ENCODE assay signal across 8 mouse cellular contexts in the genomic region with DNA sequence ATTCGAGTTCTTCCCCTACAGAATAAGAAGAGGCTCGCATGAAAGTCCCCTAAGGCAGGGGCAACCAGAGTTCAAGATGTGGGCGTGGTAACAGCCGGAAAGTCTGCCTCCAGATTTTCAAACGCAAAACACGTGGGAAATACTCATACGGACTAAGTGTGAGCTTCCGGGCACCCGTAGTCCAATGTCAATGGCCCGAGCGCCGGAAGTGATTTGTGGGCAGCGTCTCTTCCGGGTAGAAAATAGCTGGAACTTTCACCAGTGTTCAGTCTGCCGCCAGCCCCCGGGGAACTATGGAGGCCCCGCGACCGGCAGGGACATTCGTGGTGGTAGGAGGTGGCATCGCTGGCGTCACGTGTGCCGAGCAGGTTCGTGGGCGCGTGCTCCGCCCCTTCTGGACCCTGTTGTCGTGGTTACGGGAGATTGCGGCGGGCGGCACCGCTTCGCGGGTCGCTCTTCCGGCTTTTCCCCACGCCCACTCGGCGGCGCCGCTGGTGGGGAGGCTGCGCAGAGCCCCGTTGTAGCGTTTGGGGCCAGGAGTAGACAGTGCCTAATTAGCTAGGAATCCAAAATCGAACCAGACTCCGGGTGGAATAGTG. TPM values are rescaled to one million over a fixed set of nuclear protein-coding genes. Genes with fewer than 3 reads are reported as not detected.
A peak's percentile ranks its signal among the peaks of the same experiment; 100 is the strongest.
DNase-seq lines count a peak whose midpoint lies in the region; ATAC-seq lines count a peak whose summit lies in the region.

A gene (plus strand): TSS at position 215 of the 599 bp plus-strand sequence.

- ATAC-seq in heart, embryonic 14.5 days (ENCODE audit: insufficient number of reproducible peaks, insufficient read depth, low FRiP score, low read depth), result peak; percentile 91
- ATAC-seq in liver, embryonic 13.5 days (ENCODE audit: low read depth), result peak; percentile 98
- peak; percentile 91 for ATAC-seq in stomach, embryonic 16.5 days (ENCODE audit: insufficient read depth, low FRiP score)

- no peaks in the 10 kb centered on the region for H3K9me3 ChIP-seq in heart, embryonic 14.5 days (ENCODE audit: control insufficient read depth, low read length)
- no peaks in the 10 kb centered on the region for H3K9me3 ChIP-seq in liver, embryonic 13.5 days (replicated peaks)
- no peaks in the 10 kb centered on the region for H3K9me3 ChIP-seq in stomach, embryonic 16.5 days (replicated peaks; ENCODE audit: control insufficient read depth, low read length)

- peaks cover 25% of the 10 kb centered on the region for H3K36me3 ChIP-seq in heart, embryonic 14.5 days (ENCODE audit: control insufficient read depth, insufficient read depth, low read length)
- 0 out of 2 replicates have a peak, but pooled peaks cover 3% of the 10 kb centered on the region for H3K36me3 ChIP-seq in liver, embryonic 13.5 days
- no peaks in the 10 kb centered on the region for H3K36me3 ChIP-seq in stomach, embryonic 16.5 days (ENCODE audit: control insufficient read depth, insufficient read depth, low read length)

- peak within 1 kb of the TSS; percentile 70 for H3K4me2 ChIP-seq in heart, embryonic 14.5 days (ENCODE audit: low read length)
- peak within 1 kb of the TSS; percentile 68 for H3K4me2 ChIP-seq in liver, embryonic 13.5 days
- H3K4me2 ChIP-seq in stomach, embryonic 16.5 days (ENCODE audit: low read depth, low read length), result peak within 1 kb of the TSS; percentile 62

- WGBS in heart, embryonic 14.5 days, result under 1% methylated on average over 45 of the region's 48 CpGs
- WGBS in liver, embryonic 13.5 days (ENCODE audit: insufficient replicate concordance), result under 1% methylated on average over 48 of the region's 48 CpGs
- under 1% methylated on average over 48 of the region's 48 CpGs for WGBS in stomach, embryonic 16.5 days

- peak; percentile 92 for DNase-seq in CD4-positive, CD25-positive, alpha-beta regulatory T cell, adult 2 months (ENCODE audit: low read depth, low spot score)
- peak; percentile 52 for DNase-seq in fat pad, adult 2 months (ENCODE audit: extremely low read depth, low read depth, low spot score)
- DNase-seq in kidney, postnatal 14 days, result peak; percentile 91
- DNase-seq in liver, embryonic 13.5 days, result peak; percentile 77
- peak; percentile 91 for DNase-seq in neural tube, embryonic 10.5 days (ENCODE audit: extremely low spot score, low spot score)

- 0 out of 2 replicates have a peak, but pooled peaks cover 2% of the 10 kb centered on the region for H3K4me1 ChIP-seq in brown adipose tissue, adult 24 weeks (ENCODE audit: control insufficient read depth, insufficient read depth, insufficient read length, low read length)
- H3K4me1 ChIP-seq in heart, embryonic 14.5 days (ENCODE audit: control insufficient read depth in 2 of 2, insufficient read depth in 2 of 2, low read length in 2 of 2), result peaks cover 0 to 7% of the 10 kb centered on the region in 2 experiments; a peak in 2 of 4 replicates
- peaks cover 20% of the 10 kb centered on the region for H3K4me1 ChIP-seq in liver, embryonic 13.5 days (replicated peaks)
- 0 out of 2 replicates have a peak, but pooled peaks cover 4% of the 10 kb centered on the region for H3K4me1 ChIP-seq in stomach, embryonic 16.5 days (ENCODE audit: control insufficient read depth, insufficient read depth, low read length)

- H3K9ac ChIP-seq in heart, embryonic 14.5 days (ENCODE audit: low read length), result peak within 1 kb of the TSS; percentile 78
- H3K9ac ChIP-seq in liver, embryonic 13.5 days, result peak within 1 kb of the TSS; percentile 70
- peak within 1 kb of the TSS; percentile 86 for H3K9ac ChIP-seq in stomach, embryonic 16.5 days (ENCODE audit: low read length)

- peak within 1 kb of the TSS; percentile 87 for H3K27ac ChIP-seq in brown adipose tissue, adult 24 weeks (replicated peaks; ENCODE audit: low read depth, low read length)
- peak within 1 kb of the TSS; percentile 78 to 80 for H3K27ac ChIP-seq in heart, embryonic 14.5 days (replicated peaks in 1 of 2; ENCODE audit: control insufficient read depth in 1 of 2, insufficient read depth in 1 of 2, low read depth in 2 of 2, low read length in 2 of 2)
- H3K27ac ChIP-seq in liver, embryonic 13.5 days, result peak within 1 kb of the TSS; percentile 84
- H3K27ac ChIP-seq in stomach, embryonic 16.5 days (ENCODE audit: low read length), result peak within 1 kb of the TSS; percentile 95

- no peaks in the 10 kb centered on the region for H3K27me3 ChIP-seq in heart, embryonic 14.5 days (ENCODE audit: control insufficient read depth, insufficient read depth, low read length)
- no peaks in the 10 kb centered on the region for H3K27me3 ChIP-seq in liver, embryonic 13.5 days
- no peaks in the 10 kb centered on the region for H3K27me3 ChIP-seq in stomach, embryonic 16.5 days (ENCODE audit: control insufficient read depth, insufficient read depth, low read length)

- H3K4me3 ChIP-seq in brown adipose tissue, adult 24 weeks (ENCODE audit: insufficient read depth, low read depth, low read length), result peak within 1 kb of the TSS; percentile 95
- peak within 1 kb of the TSS; percentile 86 to 94 for H3K4me3 ChIP-seq in heart, embryonic 14.5 days (ENCODE audit: control insufficient read depth in 1 of 2, insufficient read depth in 1 of 2, low read depth in 1 of 2, low read length in 2 of 2)
- peak within 1 kb of the TSS; percentile 72 for H3K4me3 ChIP-seq in liver, embryonic 13.5 days (replicated peaks)
- H3K4me3 ChIP-seq in stomach, embryonic 16.5 days (replicated peaks; ENCODE audit: low read length), result peak within 1 kb of the TSS; percentile 87

RNA-seq across cellular contexts. Expression of the gene that starts here (rescaled TPM):
- 4.9 and 6.6 TPM in 2 replicates for polyA plus RNA-seq in brown adipose tissue, adult 24 weeks (2012; ENCODE audit: insufficient read depth, insufficient read length, missing spikeins)
- 14.3 TPM in 2 replicates for polyA plus RNA-seq in heart, embryonic 14.5 days (2014; fragmentation: Nextera tagmentation; extraction: Ambion mirVana)
- 5.6 and 7.7 TPM in 2 replicates for polyA plus RNA-seq in liver, embryonic 13.5 days (2015; fragmentation: Nextera tagmentation; extraction: Ambion mirVana)
- polyA plus RNA-seq in stomach, embryonic 16.5 days (2015; fragmentation: Nextera tagmentation; extraction: Ambion mirVana), result 18.5 and 19.0 TPM in 2 replicates

Comparison
In these comparisons a context has a peak if more than half of its experiments do, and no peak if none do; other contexts are left out.
1. Peak in every context shown above with its lines: DNase-seq, ATAC-seq, H3K4me3 ChIP-seq and H3K27ac ChIP-seq.